Mouse (Mus musculus): Measurements from ENCODE around the gene Dapk1.

The Dapk1 gene

GRCm38 (mm10) chr13:60616036-60616435, 14.3 kb downstream of the Dapk1 start:
- no peak for DNase-seq (ENCODE audit: low read depth, low spot score)

GRCm38 (mm10) chr13:60618287-60618686, 16.5 kb downstream of the Dapk1 start:
- no peak for DNase-seq (ENCODE audit: low read depth, low spot score)

DNA sequence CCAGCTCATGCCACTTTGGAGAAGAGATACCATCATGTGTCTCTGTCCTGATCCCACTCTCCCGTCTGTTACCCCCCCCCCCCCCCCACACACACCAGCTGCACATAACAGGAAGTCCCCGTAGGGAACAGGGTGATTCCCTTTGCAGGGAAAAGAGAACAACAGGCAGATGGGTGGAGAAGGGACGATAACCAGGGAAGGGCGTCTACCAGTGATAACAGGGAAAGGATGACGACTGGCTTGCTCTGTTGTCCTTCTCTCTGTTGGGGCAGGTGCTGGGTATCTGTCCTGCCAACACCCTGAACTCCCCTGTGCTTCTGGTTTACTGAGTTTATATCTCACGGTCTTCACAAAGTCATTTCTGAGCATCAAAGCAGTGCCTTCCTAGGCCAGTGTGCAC, 18.0 kb downstream of the Dapk1 start:
- no peak for DNase-seq (ENCODE audit: low read depth, low spot score)

DNA sequence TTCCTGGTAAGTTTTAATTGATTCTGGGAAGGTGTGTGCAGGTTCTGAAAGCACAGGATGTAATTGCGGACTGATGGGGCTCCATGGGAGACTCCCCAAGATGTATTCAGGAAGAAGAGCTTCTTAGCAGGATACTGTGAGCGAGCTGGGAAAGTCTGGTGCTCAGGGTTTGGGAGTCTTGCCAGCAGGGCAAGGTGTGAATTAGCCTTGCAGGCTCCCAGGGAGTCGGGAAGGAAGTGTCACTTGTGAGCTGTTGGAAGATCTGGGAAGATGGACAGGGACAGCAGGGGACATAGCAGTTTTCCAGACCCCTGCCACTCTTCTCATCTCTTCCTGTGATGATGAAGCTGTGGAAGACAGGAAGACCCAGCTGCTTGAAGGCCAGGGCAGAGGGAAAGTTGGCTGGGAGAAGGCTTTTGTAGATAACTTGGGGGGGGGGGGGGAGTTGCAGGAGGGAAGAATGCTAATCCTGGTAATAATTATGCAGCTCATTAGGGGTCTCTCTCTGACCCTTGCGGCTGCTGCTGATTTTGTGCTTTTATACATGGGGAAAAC, 19.7 kb downstream of the Dapk1 start:
- DNase-seq (ENCODE audit: low read depth, low spot score), result no peak

GRCm38 (mm10) chr13:60625581-60625980, 23.8 kb downstream of the Dapk1 start:
- DNase-seq (ENCODE audit: low read depth, low spot score), result no peak

DNA sequence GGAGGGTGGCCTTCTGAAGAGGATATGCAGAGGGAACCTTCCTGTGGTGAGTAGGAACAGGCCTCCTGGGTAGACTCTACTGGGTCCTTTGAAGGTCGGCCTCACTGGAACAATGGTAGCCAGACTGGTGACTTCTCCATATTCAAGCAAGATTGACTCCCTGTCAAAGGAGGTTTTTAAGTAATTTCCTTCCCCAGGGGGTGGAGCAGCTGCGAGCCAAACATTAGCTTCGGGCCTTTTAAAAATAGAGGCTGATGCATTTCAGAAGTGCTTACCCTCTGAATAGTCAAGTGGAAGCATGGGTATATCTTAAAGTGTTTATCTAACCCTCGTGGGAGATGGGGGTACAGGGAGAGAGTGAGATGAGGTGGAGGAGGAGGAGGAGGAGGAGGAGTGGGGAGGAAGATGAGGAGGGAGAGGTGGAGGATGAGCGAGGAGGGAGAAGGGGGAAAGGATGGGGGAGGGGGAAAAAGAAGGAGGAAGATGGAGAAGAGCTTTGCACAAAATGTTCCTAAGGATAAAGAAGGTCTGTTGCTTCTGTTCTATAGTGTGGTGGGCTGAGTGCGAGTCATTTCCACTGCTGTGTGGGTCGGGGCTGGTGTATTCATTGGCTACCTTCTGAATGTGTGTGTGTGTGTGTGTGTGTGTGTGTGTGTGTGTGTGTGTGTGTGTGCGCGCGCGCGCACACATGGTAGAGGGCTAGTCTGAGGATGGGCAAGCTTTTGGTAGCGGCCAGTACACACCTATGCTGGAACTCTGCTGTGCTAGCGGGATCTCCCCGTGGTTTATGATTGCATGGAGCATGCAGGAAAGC, 26.3 kb downstream of the Dapk1 start:
- no peak for DNase-seq (ENCODE audit: low read depth, low spot score)

DNA sequence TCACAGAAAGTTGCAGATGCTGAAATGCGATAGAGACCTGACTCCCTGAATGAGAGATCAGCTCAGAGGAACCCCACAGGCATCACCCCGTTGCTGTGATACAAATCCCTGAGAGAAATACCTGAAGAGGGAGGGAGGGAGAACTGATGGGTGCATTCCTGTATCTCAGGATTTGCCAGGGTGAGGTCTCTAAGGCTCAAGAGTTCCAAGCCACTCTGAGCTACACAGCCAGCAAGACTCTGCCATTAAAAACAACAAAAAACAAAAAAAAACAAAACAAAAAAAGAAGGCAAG, 26.9 kb downstream of the Dapk1 start:
- no peak for DNase-seq (ENCODE audit: low read depth, low spot score)

DNA sequence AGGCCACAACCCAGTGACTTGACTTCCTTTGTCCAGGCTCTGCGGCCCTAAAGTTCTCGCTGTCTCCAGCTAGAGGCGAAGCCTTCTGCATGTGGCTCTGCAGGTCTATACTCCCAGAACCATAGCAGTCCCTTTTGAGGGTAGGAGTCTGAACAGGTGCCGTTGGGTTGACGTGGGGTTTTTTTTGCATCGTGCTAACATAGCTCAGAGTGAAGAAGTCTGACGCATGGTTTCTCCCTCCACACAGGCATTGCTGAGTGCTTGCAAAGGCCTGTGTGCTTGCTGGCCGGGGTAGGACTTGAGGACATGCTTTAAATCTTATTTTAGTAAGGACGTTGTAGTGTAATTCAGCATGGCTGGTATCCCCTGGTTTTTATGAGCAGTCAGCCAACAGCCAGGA, 27.7 kb downstream of the Dapk1 start:
- DNase-seq (ENCODE audit: low read depth, low spot score), result no peak

DNA sequence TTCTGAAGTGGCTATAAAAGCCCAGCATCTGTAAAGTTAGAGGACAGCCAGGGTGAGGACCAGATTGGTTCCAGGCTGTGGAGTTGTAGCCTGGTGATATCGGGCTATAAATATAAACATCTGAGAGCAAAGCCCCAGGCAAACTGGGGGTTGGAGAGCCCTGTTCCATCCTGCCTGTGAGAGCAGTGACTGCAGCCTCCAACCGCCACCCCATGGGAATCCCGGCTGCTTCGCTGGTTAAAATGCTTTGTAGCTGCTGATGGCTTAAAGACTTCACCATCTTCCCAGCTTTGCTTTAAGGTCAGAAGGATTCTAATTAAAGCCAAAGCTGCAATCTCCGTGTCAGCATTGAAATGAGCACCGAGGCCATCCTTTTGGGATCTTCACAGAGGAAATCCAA, 32.2 kb downstream of the Dapk1 start:
- DNase-seq (ENCODE audit: low read depth, low spot score), result no peak

- DNase-seq (ENCODE audit: low read depth, low spot score), result no peak
Measured at GRCm38 (mm10) chr13:60635636-60636035, 33.9 kb downstream of the Dapk1 start.

- no peak for DNase-seq (ENCODE audit: low read depth, low spot score)
Measured at GRCm38 (mm10) chr13:60639482-60640055, 37.8 kb downstream of the Dapk1 start.

DNA sequence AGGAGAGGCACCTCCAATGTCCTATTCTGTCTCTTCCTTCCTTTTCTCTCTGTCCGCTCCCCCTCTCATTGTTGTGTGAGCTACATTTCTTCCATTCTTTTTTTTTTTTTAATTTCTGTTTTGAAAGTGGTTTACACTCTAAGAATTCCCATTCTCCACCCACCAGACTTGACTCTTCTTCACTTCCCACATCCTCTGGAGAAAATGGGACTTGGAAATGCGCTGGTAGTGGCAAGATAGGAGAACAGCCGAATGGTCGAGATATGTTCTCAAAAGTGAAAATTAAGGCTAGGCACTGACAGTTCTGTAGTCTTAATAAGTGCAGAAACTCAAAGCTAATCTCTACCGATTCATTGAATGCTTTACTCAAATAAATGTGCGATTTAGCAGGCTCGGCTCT, 38.7 kb downstream of the Dapk1 start:
- no peak for DNase-seq (ENCODE audit: low read depth, low spot score)

GRCm38 (mm10) chr13:60644457-60644889, 42.7 kb downstream of the Dapk1 start:
- DNase-seq (ENCODE audit: low read depth, low spot score), result no peak

GRCm38 (mm10) chr13:60646791-60647190, 45.0 kb downstream of the Dapk1 start:
- DNase-seq (ENCODE audit: low read depth, low spot score), result no peak

DNA sequence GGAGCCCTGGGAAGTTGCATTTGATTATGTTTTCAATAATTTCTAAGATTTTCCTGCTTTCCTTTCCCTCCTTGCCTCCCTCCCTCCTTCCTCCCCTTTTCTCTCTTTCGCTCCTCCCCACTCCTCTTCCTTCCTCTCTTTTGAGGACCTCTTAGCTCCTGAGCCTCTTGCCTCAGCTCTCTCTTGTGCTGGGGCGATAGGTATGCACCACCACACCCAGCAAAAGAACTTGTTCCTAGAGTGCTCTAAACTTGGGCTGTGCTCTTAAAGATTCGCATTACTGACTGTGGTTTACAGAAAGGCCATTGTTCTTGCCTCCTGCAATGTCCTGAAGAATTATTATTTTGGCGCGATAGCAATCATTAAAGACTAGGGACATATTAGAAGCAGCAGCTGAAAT, 46.6 kb downstream of the Dapk1 start:
- DNase-seq (ENCODE audit: low read depth, low spot score), result no peak

- no peak for DNase-seq (ENCODE audit: low read depth, low spot score)
Measured at GRCm38 (mm10) chr13:60650000-60650399, 48.3 kb downstream of the Dapk1 start.

GRCm38 (mm10) chr13:60654017-60654565, 52.3 kb downstream of the Dapk1 start:
- no peak for DNase-seq (ENCODE audit: low read depth, low spot score)

DNA sequence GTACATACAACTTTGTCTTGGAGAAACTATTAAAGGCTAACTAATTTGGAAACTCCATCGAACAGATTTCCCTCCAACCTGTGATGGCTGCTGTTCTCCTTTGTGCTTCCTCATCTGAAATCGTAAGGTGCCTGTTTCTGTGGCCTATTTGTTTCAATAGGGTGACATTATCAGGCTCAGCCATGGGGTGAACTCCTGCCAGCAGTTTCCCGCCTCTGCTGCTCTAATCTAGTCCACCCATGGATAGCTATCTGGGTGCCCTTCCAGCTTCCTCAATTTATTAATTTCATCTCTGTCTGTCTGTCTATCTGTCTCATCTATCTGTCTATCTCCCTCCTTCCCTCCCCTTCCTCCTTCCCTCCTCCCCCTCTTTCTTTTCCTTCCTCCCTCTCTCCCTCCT, 53.5 kb downstream of the Dapk1 start:
- DNase-seq (ENCODE audit: low read depth, low spot score), result no peak

DNA sequence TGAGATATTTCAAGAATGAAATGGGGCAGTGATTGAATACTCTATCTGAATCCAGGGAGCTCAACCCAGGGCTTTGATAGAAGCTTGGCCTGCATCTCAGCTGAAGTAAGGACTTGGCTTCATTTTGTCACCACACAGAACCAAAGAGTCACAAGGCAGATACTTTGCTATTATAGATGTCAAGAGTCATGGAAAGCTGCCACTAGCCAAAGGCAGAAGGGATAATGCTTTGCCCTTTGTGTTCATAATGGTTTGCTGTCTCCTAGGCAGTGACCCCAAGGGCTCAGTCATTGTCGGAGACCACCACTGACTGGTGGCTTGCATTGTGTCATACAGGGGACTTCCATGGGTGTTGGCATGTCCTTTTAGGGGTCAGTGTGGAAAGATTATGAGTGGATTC, 57.9 kb downstream of the Dapk1 start:
- no peak for DNase-seq (ENCODE audit: low read depth, low spot score)

DNA sequence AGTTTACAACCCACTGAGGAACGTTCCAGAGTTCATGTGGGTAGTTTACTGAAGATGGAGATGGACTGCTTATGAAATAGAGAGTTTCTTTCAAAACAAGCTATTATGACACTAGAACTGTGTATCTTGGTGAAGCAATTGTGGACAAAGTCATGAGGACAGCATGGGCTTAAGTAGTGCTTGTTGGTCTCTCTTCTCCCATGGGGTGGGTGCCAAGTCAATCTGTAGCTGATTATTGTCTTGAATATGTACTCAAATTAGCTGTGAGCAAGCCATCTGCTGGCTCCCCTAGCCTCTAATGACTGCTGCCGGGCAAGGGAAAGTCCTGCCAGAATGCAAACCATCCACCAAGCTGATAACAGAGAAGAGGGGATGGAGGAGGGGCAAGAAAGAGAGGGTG, 58.3 kb downstream of the Dapk1 start:
- no peak for DNase-seq (ENCODE audit: low read depth, low spot score)

DNA sequence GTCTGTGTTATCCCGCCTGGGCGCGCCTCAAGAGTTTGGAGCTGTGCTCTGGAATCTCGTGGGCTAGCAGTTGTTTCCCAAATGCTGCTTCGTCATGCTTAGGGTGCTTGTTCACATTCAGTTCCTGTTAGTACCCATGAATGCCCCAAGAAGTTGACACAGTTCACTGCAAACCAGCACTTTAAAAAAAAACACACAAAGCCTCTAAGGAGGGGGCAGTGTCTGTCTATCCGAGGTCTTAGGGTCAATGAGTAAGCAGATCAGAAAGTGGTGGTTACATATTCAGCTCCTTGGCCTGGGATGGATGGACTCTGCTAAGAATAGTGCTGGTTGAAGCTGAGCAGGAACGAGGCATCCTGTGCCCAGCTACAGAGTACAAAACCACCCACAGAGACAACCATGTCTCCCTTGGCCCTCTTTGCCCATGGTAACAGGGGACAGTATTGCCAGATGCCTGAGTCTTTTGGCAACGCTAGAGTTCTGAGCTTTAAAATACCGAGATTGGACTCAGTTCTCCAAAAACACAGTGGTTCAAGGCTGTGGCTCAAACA, 59.0 kb downstream of the Dapk1 start:
- DNase-seq (ENCODE audit: low read depth, low spot score), result no peak

DNA sequence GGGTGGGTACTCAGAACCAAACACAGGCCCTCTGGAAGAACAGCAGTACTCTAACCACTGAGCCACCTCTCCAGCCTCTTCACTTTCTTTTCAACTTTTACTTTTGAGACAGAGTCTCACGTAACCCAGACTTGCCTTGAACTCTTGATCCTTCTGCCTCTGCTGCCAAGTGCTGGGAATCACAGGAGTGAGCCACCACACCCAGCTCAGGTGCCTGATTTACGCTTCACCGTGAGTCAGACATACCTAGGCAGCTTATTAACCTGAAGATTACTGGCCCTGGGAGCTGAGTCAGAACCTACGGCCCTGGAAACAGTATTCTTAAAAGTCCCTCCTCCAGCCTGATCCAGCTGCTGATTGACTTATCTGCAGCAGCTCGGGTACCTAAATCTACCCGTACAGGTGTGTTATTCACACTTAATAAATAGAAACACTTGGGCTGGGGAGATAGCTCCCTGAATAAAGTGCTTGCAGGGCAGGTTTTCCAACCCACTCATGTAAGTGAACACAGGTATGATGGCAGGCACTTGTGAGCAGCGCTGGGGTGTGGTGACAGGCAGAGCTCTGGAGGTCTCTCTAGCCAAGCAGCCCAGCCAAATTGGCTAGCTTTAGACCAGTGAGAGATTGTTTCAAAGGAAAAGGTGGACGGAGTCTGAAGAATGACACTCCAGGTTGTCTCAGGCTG, 60.9 kb downstream of the Dapk1 start:
- DNase-seq (ENCODE audit: low read depth, low spot score), result no peak
